Mouse (Mus musculus) adrenal gland, adult 10 weeks (tissue): Measurements from ENCODE around the gene Cyp17a1. TPM values are rescaled to one million over a fixed set of nuclear protein-coding genes. Genes with fewer than 3 reads are reported as not detected.

Experiments
- polyA plus RNA-seq: library from polyadenylated mRNA; stranded (reverse); fragments of 350-450 nt; fragmentation: Illumina TruSeq; extraction: RNeasy Lipid Tissue Mini Kit (QIAGEN cat#74804); gene quantifications from one replicate; pipeline ENCODE4 v1.2.3, GENCODE M21; 2014; ENCODE audit warnings: low read depth, low replicate concordance

The Cyp17a1 gene
- not detected for polyA plus RNA-seq

DNA sequence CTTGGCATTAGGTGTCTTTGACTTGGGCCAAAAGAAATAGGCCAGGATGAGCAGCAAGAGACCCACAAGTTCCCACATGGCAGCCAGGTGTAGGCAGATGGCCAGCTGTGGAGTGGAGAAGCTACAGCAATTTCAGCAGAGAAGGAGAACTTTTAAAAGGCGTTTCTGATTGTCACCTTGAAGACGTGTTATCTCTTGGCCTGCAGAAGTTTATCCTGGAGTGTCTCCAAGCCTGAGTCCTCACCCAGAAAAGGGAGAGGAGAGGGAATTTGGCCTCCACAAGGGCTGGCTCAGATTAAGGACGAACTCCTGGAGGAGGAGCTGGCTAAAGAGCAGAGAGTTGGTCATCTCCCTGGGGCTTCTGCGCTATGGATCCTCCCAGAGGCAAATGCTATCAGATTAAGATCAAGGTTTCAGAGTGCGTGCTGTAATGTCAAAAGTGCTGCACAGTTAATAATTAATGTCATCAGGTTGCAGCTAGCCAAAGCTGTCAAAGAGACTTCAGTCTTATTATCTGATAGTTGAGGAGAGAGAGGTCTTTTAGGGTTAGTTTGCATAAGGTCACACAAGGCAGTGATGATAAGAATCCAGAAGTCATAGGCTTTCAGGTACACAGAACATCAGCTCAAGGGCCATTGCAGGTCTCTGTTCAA is at the start of gene Cyp17a1:
Cyp17a1 (minus strand) TSS at position 407 of the 653 bp plus-strand sequence.

DNA sequence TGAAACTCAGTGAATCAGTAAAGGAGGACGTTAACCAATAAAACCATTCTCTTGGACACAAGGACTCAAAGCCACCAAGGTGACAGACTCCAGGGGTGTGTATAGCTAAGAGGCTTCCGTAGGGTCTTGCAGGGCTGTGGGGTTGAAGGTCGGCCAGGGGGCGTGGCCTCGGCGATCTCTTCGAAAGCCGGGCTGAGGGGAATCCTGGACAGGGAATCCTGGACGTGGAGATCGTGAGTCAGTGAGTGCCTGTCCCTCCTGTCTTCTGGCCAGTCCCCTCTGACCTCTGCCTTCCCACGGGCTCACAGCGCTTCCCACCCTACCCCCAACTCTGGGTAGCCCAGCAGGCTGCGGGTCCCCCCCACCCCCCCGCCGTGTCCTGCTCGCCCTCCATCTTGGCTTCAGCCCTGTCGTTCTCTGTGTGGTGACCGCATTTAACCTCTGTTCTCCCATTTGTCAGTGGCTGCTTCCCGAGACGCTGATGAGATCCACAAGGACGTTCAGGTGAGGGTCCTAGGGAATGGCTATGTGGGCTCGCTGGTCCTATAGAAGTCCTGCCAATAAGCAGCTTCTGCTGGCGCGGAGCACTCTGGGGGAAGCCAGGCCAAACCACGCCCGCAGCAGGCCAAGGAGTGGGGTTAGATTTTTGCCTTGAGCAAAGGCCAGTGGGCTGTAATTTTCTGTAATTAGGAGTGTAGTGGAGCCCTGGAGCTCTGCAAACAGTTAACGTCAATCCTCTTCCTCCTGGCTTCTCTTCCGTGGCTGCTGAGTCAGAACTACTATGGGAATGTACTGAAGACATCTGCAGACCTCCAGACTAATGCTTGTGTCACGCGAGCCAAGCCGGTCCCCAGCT is 34.6 kb upstream of the Cyp17a1 start, which contains the start of gene As3mt:
As3mt (plus strand) TSS at position 163 of the 856 bp plus-strand sequence.

DNA sequence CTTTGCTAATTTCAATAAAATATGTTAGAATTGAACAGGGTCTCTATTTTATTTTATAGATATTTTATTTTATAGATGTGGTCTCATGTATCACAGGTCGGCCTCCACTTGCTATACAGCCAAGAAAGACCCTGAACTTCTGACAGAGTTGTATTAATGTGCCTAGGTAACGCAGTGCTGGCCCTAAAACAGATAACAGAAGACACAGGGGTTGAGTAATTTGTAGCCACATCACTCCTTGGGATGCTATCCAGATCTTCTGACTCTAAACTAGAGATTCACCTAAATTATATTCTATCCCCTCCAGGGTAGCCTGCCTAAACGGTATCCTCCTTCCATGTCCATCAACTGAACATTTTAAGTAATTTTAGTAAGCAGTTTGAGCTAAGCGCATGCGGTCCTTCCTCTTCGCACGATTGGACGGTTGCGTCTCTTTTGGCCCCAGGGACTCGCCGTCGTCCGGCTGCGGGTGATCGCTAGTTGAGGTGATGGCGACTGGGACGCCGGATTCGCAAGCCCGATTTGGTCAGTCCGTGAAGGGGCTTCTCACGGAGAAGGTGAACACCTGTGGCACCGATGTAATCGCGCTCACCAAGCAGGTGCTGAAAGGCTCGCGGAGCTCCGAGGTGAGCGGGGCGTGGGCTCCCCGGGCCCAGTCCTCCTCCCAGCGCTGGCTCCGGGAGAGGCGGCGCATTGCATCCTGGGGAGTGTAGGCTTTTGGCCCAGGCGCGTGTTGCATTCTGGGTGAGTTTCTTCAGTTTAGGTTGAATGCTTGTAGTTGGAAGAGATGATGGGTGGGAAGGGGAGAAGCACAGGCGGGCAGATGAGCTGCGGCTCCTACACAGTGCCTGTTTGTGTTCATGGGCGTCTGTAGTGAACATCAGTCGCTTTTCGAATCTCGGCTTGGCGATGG is 16.7 kb upstream of the Cyp17a1 start, which contains the start of gene Borcs7:
Borcs7 (plus strand) TSS at position 447 of the 913 bp plus-strand sequence.

Other genes starting within 250 kb of the Cyp17a1 start
- gene Trim8, start 171.5 kb downstream of the Cyp17a1 start, polyA plus RNA-seq = 6.5 TPM
- gene Arl3, start 100.0 kb downstream of the Cyp17a1 start, polyA plus RNA-seq = 130 TPM
- gene Sfxn2, start 99.8 kb downstream of the Cyp17a1 start, polyA plus RNA-seq = 6.8 TPM
- 35.2 TPM for gene Wbp1l, start 74.1 kb downstream of the Cyp17a1 start, polyA plus RNA-seq
- 40.8 TPM for gene Borcs7, start 16.7 kb upstream of the Cyp17a1 start, polyA plus RNA-seq
- gene As3mt, start 34.3 kb upstream of the Cyp17a1 start, polyA plus RNA-seq = 41.6 TPM
- gene Cnnm2, start 88.4 kb upstream of the Cyp17a1 start, polyA plus RNA-seq = 13.8 TPM